Mouse (Mus musculus) intestine, postnatal 0 days (tissue): ENCODE results near the gene Stac2. TPM values are rescaled to one million over a fixed set of nuclear protein-coding genes. Genes with fewer than 3 reads are reported as not detected.

ENCODE experiments used
- ATAC-seq: fragments of 200-750 bp; cut with Nextera tagmentation; 2 replicates; pipeline ENCODE4 v1.8.0; 2017; ENCODE audit warnings: mild to moderate bottlenecking, moderate TSS enrichment, moderate library complexity
- H3K27ac ChIP-seq: fragments of 300-500 bp; sonication (generic); 2 replicates; pipeline ENCODE4 v1.5.1; 2014; ENCODE audit warnings: mild to moderate bottlenecking, low read depth, low read length, moderate library complexity
- H3K27me3 ChIP-seq: fragments of 300-500 bp; sonication (generic); replicated peaks from 2 replicates; pipeline ENCODE4 v1.6.1; 2014; ENCODE audit warnings: low read length, mixed read lengths; ENCODE audit not compliant: control insufficient read depth, insufficient read depth
- H3K36me3 ChIP-seq: fragments of 300-500 bp; sonication (generic); 2 replicates; pipeline ENCODE4 v1.6.1; 2014; ENCODE audit warnings: mild to moderate bottlenecking, moderate library complexity; ENCODE audit not compliant: control insufficient read depth, insufficient read depth
- H3K4me1 ChIP-seq: fragments of 300-500 bp; sonication (generic); replicated peaks from 2 replicates; pipeline ENCODE4 v1.6.1; 2014; ENCODE audit warnings: antibody characterized with exemption, low read length, mixed read lengths; ENCODE audit not compliant: control insufficient read depth, insufficient read depth
- H3K4me2 ChIP-seq: fragments of 300-500 bp; sonication (generic); replicated peaks from 2 replicates; pipeline ENCODE4 v1.6.1; 2014; ENCODE audit warnings: low read depth, mild to moderate bottlenecking, moderate library complexity
- H3K4me3 ChIP-seq: fragments of 300-500 bp; sonication (generic); 2 replicates; pipeline ENCODE4 v1.5.1; 2014; ENCODE audit warnings: low read depth, low read length
- H3K9ac ChIP-seq: fragments of 300-500 bp; sonication (generic); 2 replicates; pipeline ENCODE4 v1.6.1; 2014; ENCODE audit warnings: mild to moderate bottlenecking, low read depth, low read length
- H3K9me3 ChIP-seq: fragments of 300-500 bp; sonication (generic); 2 replicates; pipeline ENCODE4 v1.6.1; 2016; ENCODE audit warnings: mixed run types; ENCODE audit not compliant: control insufficient read depth
- CTCF ChIP-seq: sonication (generic); IDR thresholded peaks from 2 replicates; pipeline ENCODE4 v1.5.1; 2016; ENCODE audit warnings: low read depth, mild to moderate bottlenecking, control low read depth, antibody characterized with exemption, moderate library complexity
- WGBS: fragments of 180-500 bp; shearing (Covaris S2); extraction: QIAGEN DNeasy Blood & Tissue Kit; methylation state at CpG from one replicate; pipeline ENCODE4 v1.1.7; 2014; 5-methylcytosine and 5-hydroxymethylcytosine counted together
- polyA plus RNA-seq: library from polyadenylated mRNA; unstranded; fragments of >200 nt; fragmentation: Nextera tagmentation; extraction: Ambion mirVana; gene quantifications from 2 replicates; pipeline ENCODE4 v1.2.1, GENCODE M21; 2015

Stac2 gene
- polyA plus RNA-seq, 1 experiment from 2014 or later, result 0.13 TPM

DNA sequence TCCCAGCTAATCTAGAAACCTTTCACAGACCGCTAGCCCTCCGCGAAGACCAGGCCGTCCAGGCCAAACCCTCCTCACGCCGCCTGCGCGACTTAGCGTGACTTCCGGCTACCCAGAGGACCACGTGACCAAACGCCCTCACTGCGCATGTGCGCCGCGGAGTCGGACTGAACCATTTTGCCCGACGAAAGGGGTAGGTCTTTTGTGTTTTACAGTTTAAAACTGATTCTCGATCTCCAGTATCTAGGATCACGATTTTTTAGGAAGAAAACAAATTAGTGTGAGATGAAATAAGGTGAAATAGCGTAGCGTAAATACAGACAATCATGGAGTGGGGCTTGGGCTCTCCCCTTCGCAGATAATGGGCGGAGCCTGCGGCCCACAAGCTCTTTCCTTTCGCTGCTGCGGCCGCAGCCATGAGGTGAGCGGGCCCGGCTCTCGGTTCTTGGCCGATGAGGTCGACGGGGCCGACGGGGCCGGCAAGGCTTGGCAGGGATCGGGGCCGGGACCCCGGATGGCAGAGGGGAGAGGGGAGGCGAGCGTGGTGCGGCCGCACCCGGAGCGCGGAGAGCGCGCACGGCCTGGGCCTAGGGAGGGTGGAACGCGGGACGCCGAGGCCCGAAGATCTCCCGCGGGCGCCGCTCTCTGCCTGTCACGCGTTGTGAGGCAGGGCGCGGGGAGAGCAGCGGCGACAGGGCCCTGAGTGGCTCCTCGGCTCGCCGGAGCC is 26.5 kb downstream of the Stac2 start, which contains the start of gene Rpl19:
TSS of gene Rpl19 (plus strand) at position 141 of the 727 bp plus-strand sequence.
- WGBS, result under 1% methylated on average over 67 of the region's 69 CpGs
- Histone ChIP-seq H3K4me2 (peak within 1 kb of the TSS; percentile 79), H3K27me3 (no peaks in the 10 kb centered on the region), H3K9ac (peak within 1 kb of the TSS; percentile 98), H3K36me3 (peaks cover 27% of the 10 kb centered on the region), H3K4me3 (peak within 1 kb of the TSS; percentile 95), H3K4me1 (0 out of 2 replicates have a peak, but pooled peaks cover 6% of the 10 kb centered on the region), H3K27ac (peak within 1 kb of the TSS; percentile 80), H3K9me3 (no peaks in the 10 kb centered on the region)
- peak; percentile 81 for ATAC-seq
- no peak for TF ChIP-seq CTCF

- peak overlapping the region; percentile 98 for H3K9ac ChIP-seq
- H3K27ac ChIP-seq, result peak overlapping the region; percentile 80
- H3K4me1 ChIP-seq, result 0 out of 2 replicates have a peak, but pooled peaks cover 6% of the 10 kb centered on the region
- peaks cover 27% of the 10 kb centered on the region for H3K36me3 ChIP-seq
- 5% methylated on average over 15 of the region's 15 CpGs for WGBS
- ATAC-seq, result no peak
- peak overlapping the region; percentile 95 for H3K4me3 ChIP-seq
- H3K4me2 ChIP-seq, result peak overlapping the region; percentile 79
- H3K9me3 ChIP-seq, result no peaks in the 10 kb centered on the region
- H3K27me3 ChIP-seq, result no peaks in the 10 kb centered on the region
- no peak for TF ChIP-seq CTCF
Measured at GRCm38 (mm10) chr11:98026248-98026569, 27.1 kb downstream of the Stac2 start.

DNA sequence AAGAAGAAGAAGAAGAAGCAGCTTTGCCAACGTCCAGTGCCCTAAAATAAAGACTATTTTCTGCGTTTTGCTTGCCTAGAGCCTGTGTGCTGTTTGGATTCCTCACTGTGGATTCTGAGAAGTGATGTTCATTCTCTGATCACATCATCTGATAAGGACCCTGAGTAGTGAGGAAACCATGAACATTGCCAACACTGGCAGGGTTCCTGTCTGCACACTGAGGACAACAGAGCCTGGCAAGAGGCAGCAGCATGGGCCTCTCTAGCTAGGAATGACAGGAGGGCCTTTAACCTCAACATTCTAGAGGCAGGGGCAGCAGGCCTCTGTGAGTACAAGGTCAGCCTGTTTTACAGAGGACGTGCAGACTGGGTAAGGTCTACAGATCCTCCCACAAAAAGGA is 28.7 kb downstream of the Stac2 start:
- 0 out of 2 replicates have a peak, but pooled peaks cover 6% of the 10 kb centered on the region for H3K4me1 ChIP-seq
- no peaks in the 10 kb centered on the region for H3K9me3 ChIP-seq
- no peak overlapping the region for H3K4me3 ChIP-seq
- H3K36me3 ChIP-seq, result peaks cover 10% of the 10 kb centered on the region
- ATAC-seq, result no peak
- H3K27ac ChIP-seq, result no peak overlapping the region
- WGBS, result 85% methylated on average over 3 of the region's 3 CpGs
- no peak overlapping the region for H3K4me2 ChIP-seq
- no peaks in the 10 kb centered on the region for H3K27me3 ChIP-seq
- TF ChIP-seq CTCF, result no peak
- no peak overlapping the region for H3K9ac ChIP-seq

- Histone ChIP-seq H3K9ac (peak within 1 kb of the TSS; percentile 52), H3K27ac (peak within 1 kb of the TSS; percentile 64), H3K4me1 (0 out of 2 replicates have a peak, but pooled peaks cover 6% of the 10 kb centered on the region), H3K9me3 (no peaks in the 10 kb centered on the region), H3K36me3 (no peaks in the 10 kb centered on the region), H3K4me3 (peak within 1 kb of the TSS; percentile 54), H3K27me3 (no peaks in the 10 kb centered on the region), H3K4me2 (peak within 1 kb of the TSS; percentile 93)
- TF ChIP-seq CTCF, result no peak
- 4% methylated on average over 45 of the region's 52 CpGs for WGBS
- no peak for ATAC-seq
Measured at GRCm38 (mm10) chr11:98022555-98023371, 30.5 kb downstream of the Stac2 start, which contains the start of gene Cacnb1. Cacnb1 (minus strand) TSS chr11:98023034.

GRCm38 (mm10) chr11:98022253-98022554 is 31.1 kb downstream of the Stac2 start:
- Histone ChIP-seq H3K9ac (peak overlapping the region; percentile 52), H3K27ac (peak overlapping the region; percentile 64; the same call in 1 of the 2 replicates), H3K4me3 (peak overlapping the region; percentile 54), H3K9me3 (no peaks in the 10 kb centered on the region), H3K36me3 (no peaks in the 10 kb centered on the region), H3K4me2 (peak overlapping the region; percentile 93), H3K4me1 (0 out of 2 replicates have a peak, but pooled peaks cover 6% of the 10 kb centered on the region), H3K27me3 (no peaks in the 10 kb centered on the region)
- 0% methylated on average over 23 of the region's 23 CpGs for WGBS
- no peak for ATAC-seq
- TF ChIP-seq CTCF, result no peak

GRCm38 (mm10) chr11:98021565-98022252 is 31.6 kb downstream of the Stac2 start:
- Histone ChIP-seq H3K9ac (peak overlapping the region; percentile 52), H3K9me3 (no peaks in the 10 kb centered on the region), H3K36me3 (no peaks in the 10 kb centered on the region), H3K4me3 (peak overlapping the region; percentile 54), H3K4me2 (peak overlapping the region; percentile 93), H3K27ac (peak overlapping the region; percentile 64; the same call in 1 of the 2 replicates), H3K4me1 (0 out of 2 replicates have a peak, but pooled peaks cover 6% of the 10 kb centered on the region), H3K27me3 (no peaks in the 10 kb centered on the region)
- WGBS, result 6% methylated on average over 34 of the region's 34 CpGs
- no peak for TF ChIP-seq CTCF
- ATAC-seq, result no peak
